Mouse (Mus musculus) midbrain, embryonic 11.5 days (tissue): ENCODE data around the gene Pik3r2. TPM values are rescaled to one million over a fixed set of nuclear protein-coding genes. Genes with fewer than 3 reads are reported as not detected.

ENCODE experiments used
- ATAC-seq: fragments of 200-750 bp; cut with Nextera tagmentation; 2 replicates; pipeline ENCODE4 v1.8.0; 2017; ENCODE audit warnings: moderate TSS enrichment, moderate library complexity; ENCODE audit not compliant: low FRiP score
- DNase-seq: peaks from one replicate; pipeline ENCODE4 v3.0.0; 2015; ENCODE audit warnings: low spot score; ENCODE audit errors: missing footprints
- H3K27ac ChIP-seq: fragments of 300-500 bp; sonication (generic); 2 replicates; pipeline ENCODE4 v1.5.1; 2014; ENCODE audit warnings: low read depth, low read length
- H3K27me3 ChIP-seq: fragments of 300-500 bp; sonication (generic); 2 replicates; pipeline ENCODE4 v1.6.1; 2014; ENCODE audit warnings: mild to moderate bottlenecking, low read length, moderate library complexity, mixed read lengths; ENCODE audit not compliant: control insufficient read depth, insufficient read depth
- H3K36me3 ChIP-seq: fragments of 300-500 bp; sonication (generic); 2 replicates; pipeline ENCODE4 v1.6.1; 2014; ENCODE audit warnings: mild to moderate bottlenecking, low read length, moderate library complexity, mixed read lengths; ENCODE audit not compliant: control insufficient read depth, insufficient read depth
- H3K4me1 ChIP-seq: fragments of 300-500 bp; sonication (generic); 2 replicates; pipeline ENCODE4 v1.6.1; 2014; ENCODE audit warnings: low read length; ENCODE audit not compliant: control insufficient read depth, insufficient read depth
- H3K4me2 ChIP-seq: fragments of 300-500 bp; sonication (generic); 2 replicates; pipeline ENCODE4 v1.6.1; 2014; ENCODE audit warnings: mild to moderate bottlenecking, moderate library complexity
- H3K4me3 ChIP-seq: fragments of 300-500 bp; sonication (generic); 2 replicates; pipeline ENCODE4 v1.5.1; 2014; ENCODE audit warnings: low read depth, low read length
- H3K9ac ChIP-seq: fragments of 300-500 bp; sonication (generic); 2 replicates; pipeline ENCODE4 v1.6.1; 2014; ENCODE audit warnings: low read length
- H3K9me3 ChIP-seq: fragments of 300-500 bp; sonication (generic); 2 replicates; pipeline ENCODE4 v1.6.1; 2016; ENCODE audit warnings: low read length; ENCODE audit not compliant: control insufficient read depth
- WGBS: fragments of 180-500 bp; shearing (Covaris S2); extraction: QIAGEN DNeasy Blood & Tissue Kit; methylation state at CpG from one replicate; pipeline ENCODE4 v1.1.7; 2014; 5-methylcytosine and 5-hydroxymethylcytosine counted together
- polyA plus RNA-seq: library from polyadenylated mRNA; unstranded; fragments of >200 nt; fragmentation: Nextera tagmentation; extraction: Ambion mirVana; gene quantifications from 2 replicates; pipeline ENCODE4 v1.2.1, GENCODE M21; 2014

The Pik3r2 gene
- polyA plus RNA-seq, 1 experiment from 2014 or later = 30.2 TPM

DNA sequence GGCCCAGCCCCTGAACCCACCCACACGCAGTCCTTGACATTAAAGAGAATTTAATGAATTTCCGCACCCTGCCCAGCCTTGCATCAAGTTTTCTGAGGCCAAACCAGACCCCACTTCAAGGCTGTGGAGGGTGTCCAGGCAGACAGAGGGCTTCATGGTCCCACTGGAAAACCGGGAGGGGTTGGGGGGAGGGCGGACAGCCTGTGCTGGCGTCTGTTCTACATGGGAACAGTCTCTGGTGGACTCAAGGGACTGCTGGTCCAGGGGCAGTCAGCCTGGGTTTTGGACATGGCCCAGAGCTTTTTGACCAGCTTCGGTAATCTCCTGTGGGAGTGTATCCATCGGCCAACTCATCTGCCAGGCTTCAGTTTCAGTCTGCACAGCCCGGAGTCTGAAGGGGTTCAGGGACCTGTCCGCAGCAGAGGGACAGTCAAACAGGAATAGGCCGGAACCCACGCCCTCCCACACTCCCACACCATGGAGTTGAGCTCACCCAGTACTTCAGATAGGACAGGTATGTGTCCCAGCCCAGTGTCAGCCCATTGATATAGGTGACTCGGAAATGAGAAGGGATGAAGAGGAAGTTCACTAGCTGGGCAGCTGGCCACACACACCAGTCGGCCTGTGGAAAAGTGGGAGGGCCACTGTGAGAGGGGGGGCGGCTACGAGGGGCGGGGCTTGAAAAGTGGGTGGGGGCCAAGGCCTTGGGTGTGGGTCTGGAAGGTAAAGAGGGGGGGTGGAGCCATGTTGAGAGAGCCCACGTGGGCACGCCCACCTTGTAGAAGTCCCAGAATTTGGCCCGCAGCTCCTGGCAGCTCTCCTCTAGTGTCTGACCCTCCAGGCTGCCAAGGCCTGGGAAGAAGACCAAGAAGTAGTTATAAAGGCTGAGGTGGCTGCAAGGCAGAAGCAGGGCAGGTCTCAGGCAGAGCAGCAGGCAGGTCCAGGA lies 17.6 kb downstream of the Pik3r2 start:
- H3K27ac ChIP-seq = no peak overlapping the region
- no peaks in the 10 kb centered on the region for H3K27me3 ChIP-seq
- no peak overlapping the region for H3K4me3 ChIP-seq
- DNase-seq (no peak), ATAC-seq (no peak)
- H3K36me3 ChIP-seq = no peaks in the 10 kb centered on the region
- WGBS = 76% methylated on average over 19 of the region's 19 CpGs
- peaks cover 11% of the 10 kb centered on the region; the same call in 1 of the 2 replicates for H3K4me1 ChIP-seq
- no peaks in the 10 kb centered on the region for H3K9me3 ChIP-seq
- H3K4me2 ChIP-seq = no peak overlapping the region
- no peak overlapping the region for H3K9ac ChIP-seq

DNA sequence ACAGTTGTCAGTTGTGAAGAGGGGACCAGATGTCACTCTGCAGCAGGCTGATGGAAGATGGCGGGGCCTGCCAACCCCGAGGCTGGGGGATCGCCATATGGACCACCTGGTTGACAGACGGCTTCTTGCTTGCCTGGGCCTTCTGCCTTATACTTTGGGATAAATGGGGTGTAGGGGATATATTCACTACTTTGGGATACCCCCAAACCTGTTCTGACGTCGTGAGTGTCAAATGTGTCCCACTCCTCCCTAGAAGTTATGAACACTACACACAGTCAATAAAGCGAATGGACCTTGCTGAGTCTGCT lies 18.3 kb downstream of the Pik3r2 start:
- Histone ChIP-seq H3K36me3 (no peaks in the 10 kb centered on the region), H3K4me1 (peaks cover 11% of the 10 kb centered on the region; the same call in 1 of the 2 replicates), H3K4me3 (no peak overlapping the region), H3K27me3 (no peaks in the 10 kb centered on the region), H3K27ac (no peak overlapping the region), H3K9ac (no peak overlapping the region), H3K4me2 (no peak overlapping the region), H3K9me3 (no peaks in the 10 kb centered on the region)
- ATAC-seq (no peak), DNase-seq (no peak)
- 86% methylated on average over 7 of the region's 7 CpGs for WGBS

DNA sequence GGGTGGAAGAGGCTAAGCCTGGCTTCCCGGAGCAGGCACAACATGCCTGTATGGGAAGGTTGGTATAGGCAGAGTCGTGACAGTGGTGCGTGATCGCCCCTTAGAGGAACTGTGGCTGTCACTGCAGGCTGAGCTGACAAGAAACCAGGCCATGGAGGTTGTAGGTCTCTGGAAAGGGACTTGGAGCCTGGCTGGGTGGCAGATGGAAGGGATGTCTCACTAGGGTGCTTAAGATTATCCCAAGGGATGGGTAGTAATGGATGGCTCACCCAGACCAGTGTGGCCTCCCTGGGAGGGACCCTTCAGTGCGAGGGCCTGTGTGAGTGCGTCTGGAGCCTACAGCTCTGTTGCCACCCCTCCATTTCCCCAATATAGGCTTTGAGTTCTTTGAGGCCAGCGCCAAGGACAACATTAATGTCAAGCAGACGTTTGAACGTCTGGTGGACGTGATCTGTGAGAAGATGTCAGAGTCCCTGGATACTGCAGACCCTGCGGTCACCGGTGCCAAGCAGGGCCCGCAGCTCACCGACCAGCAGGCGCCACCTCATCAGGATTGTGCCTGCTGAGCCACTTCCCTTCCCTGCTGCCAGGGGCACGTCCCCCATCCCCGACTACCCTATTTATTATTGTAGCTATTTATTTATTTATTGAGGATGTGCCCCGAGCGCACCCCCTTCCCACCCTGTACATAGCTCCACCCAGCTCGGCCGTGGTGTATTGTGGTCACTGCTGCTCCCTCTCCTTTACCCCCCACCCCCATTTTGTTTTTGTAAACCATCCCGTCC lies 18.8 kb downstream of the Pik3r2 start:
- no peaks in the 10 kb centered on the region for H3K27me3 ChIP-seq
- no peak overlapping the region for H3K4me3 ChIP-seq
- no peak overlapping the region for H3K9ac ChIP-seq
- no peak overlapping the region for H3K4me2 ChIP-seq
- H3K36me3 ChIP-seq = no peaks in the 10 kb centered on the region
- peaks cover 11% of the 10 kb centered on the region; the same call in 1 of the 2 replicates for H3K4me1 ChIP-seq
- ATAC-seq = no peak
- DNase-seq = no peak
- no peaks in the 10 kb centered on the region for H3K9me3 ChIP-seq
- WGBS = 72% methylated on average over 22 of the region's 22 CpGs
- no peak overlapping the region for H3K27ac ChIP-seq

DNA sequence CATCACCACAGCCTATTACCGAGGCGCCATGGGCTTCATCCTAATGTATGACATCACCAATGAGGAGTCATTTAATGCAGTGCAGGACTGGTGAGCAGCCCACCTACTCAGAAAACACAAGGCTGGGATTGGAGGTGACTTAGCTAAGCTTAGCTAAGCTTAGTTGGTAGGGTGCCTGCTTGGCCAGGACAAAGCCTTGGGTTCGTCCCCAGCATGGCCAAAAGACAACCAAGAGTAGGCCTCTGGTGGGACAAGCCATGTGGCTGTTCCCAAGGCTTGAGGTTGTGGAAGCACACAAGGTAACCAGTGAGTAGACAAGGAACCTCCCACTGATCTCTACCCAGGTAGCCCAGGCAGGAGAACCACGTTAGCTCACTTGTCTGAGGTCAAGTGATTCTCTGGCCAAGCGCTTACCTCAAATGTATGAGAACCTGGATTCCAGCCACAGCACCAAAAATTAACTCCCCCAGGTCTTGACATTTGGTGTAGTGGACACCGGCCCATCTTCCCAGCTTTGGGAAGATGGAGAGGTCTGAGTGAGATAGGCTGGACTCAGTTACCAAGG lies 20.0 kb downstream of the Pik3r2 start:
- no peak for DNase-seq
- H3K36me3 ChIP-seq = no peaks in the 10 kb centered on the region
- H3K9ac ChIP-seq = no peak overlapping the region
- WGBS = 91% methylated on average over 6 of the region's 6 CpGs
- ATAC-seq = no peak
- H3K4me2 ChIP-seq = no peak overlapping the region
- H3K9me3 ChIP-seq = no peaks in the 10 kb centered on the region
- no peaks in the 10 kb centered on the region for H3K27me3 ChIP-seq
- no peak overlapping the region for H3K4me3 ChIP-seq
- H3K4me1 ChIP-seq = peaks cover 11% of the 10 kb centered on the region; the same call in 1 of the 2 replicates
- H3K27ac ChIP-seq = no peak overlapping the region

DNA sequence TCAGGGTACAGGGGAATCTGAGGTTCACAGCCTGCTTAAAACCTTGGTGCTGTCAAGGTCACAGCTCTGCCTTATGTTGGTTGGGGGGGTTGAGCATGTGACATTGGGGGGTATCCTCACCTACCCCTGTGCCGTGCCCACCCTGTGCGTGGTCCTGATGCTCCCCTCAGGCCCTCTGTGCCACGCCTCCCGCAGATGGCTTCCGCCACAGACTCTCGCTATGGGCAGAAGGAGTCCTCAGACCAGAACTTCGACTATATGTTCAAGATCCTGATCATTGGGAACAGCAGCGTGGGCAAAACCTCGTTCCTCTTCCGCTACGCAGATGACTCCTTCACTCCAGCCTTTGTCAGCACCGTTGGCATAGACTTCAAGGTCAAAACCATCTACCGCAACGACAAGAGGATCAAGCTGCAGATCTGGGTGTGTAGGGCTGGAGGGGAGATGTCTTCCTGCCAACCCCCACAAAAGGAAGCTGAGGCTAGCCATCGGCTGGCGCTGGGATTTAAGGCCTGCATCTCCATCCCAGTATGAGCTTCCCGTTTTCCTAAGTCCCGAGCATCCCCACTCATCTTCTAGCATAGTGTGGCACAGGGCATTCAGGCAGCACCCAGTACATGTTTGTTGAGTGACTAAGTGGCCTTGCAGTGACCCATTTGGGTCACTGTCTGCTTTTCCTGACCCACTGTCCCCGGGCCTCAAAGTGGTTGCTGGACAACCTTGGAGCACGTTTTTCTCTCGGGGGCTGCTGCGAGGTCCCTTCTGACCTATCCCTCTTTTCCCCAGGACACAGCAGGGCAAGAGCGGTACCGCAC lies 20.6 kb downstream of the Pik3r2 start:
- H3K27me3 ChIP-seq = no peaks in the 10 kb centered on the region
- DNase-seq (no peak), ATAC-seq (no peak)
- H3K9ac ChIP-seq = no peak overlapping the region
- H3K4me3 ChIP-seq = peak overlapping the region; percentile 66; the same call in 1 of the 2 replicates
- H3K27ac ChIP-seq = no peak overlapping the region
- no peaks in the 10 kb centered on the region for H3K36me3 ChIP-seq
- 88% methylated on average over 24 of the region's 24 CpGs for WGBS
- peak overlapping the region; percentile 9; the same call in 1 of the 2 replicates for H3K4me2 ChIP-seq
- peaks cover 11% of the 10 kb centered on the region; the same call in 1 of the 2 replicates for H3K4me1 ChIP-seq
- H3K9me3 ChIP-seq = no peaks in the 10 kb centered on the region

DNA sequence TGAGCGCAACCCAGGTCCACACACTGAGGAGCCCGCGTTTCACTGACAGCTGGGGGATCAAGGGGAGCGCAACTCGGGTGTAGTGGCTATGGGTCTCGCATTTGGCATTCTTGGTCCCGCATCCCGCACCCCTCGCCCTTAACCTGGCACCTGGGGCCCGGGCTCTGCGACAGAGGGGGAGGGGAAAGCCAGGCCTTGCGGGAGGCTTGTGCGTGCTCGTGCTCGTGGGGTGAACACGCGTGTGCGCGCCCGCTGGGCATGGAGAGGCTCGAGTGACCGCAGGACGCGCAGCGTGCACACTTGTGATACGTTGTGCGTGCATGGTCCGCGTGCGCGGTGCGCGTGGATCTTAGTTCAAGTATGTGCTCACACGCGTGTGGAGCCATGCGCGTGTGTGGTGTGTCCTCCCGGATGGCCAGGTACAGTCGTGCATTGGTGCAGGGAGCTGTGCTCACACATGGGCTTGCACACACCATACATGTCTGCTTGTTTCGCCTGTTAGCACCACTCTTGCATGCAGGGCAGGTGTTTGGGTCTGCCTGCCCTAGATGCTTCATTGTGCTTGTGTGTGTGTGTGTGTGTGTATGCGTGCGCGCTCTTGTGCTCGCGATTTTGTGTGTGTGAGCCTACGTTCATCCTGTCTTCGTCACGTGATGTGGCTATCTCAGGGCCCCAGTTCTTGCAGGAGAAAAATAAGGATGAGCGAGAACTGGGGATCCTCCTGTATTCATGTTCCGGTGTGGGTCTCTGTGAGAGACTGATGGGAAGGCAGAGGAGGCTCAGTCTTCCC lies 21.4 kb downstream of the Pik3r2 start:
- Histone ChIP-seq H3K4me3 (peak overlapping the region; percentile 66), H3K27me3 (no peaks in the 10 kb centered on the region), H3K9me3 (no peaks in the 10 kb centered on the region), H3K9ac (peak overlapping the region; percentile 65), H3K4me2 (peak overlapping the region; percentile 88), H3K36me3 (no peaks in the 10 kb centered on the region), H3K27ac (no peak overlapping the region), H3K4me1 (peaks cover 8% of the 10 kb centered on the region; the same call in 1 of the 2 replicates)
- WGBS = 17% methylated on average over 50 of the region's 50 CpGs
- ATAC-seq (peak; percentile 25), DNase-seq (peak; percentile 91)

DNA sequence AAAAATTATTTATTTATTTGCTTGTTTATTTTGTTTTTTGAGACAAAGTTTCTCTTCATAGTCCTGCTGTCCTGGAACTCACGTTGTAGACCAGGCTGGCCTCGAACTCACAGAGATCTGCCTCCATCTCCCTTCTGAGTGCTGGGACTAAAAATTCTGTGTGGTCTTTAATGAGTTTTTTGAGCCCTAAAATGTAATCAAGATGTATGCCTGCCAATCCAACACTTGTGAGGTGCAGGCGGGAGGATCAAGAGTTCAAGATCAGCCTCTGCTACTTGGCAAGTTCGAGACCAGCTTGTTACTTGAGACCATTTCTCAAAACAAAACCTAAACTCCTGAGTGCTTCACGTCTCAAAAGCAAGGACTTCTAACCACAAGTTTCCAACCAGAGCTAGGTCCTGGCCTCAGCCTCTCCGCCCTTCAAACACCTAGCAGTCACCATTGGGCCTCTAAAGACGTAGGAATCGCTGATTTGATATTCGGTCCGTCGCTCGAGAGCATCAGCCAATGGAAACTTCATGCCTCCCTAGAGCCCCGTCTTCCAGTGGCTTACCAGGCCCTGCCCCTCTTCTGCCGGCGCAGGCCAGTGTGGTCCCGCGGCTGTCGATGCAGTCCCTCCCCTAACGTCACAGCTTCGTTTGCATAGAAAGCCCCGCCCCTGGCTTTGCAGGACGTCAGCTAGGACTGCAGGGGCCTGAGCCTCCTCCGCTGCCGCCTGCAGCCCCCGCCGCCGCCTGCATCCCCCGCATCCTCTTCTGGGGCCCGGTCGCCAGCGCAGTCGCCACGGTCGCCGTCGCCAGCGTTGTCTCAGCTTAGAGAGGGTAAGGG lies 22.3 kb downstream of the Pik3r2 start, which contains the start of gene Rab3a:
Rab3a (plus strand) TSS at position 637 of the 828 bp plus-strand sequence.
- ATAC-seq (peak; percentile 98), DNase-seq (peak; percentile 99)
- H3K27ac ChIP-seq = no peak within 1 kb of the TSS
- WGBS = 8% methylated on average over 37 of the region's 37 CpGs
- H3K27me3 ChIP-seq = no peaks in the 10 kb centered on the region
- H3K9ac ChIP-seq = peak within 1 kb of the TSS; percentile 65
- H3K4me1 ChIP-seq = peaks cover 4% of the 10 kb centered on the region; the same call in 1 of the 2 replicates
- H3K9me3 ChIP-seq = no peaks in the 10 kb centered on the region
- H3K36me3 ChIP-seq = no peaks in the 10 kb centered on the region
- peak within 1 kb of the TSS; percentile 66 for H3K4me3 ChIP-seq
- H3K4me2 ChIP-seq = peak within 1 kb of the TSS; percentile 88
